Mouse (Mus musculus) skeletal muscle tissue, adult 2 months (tissue): ENCODE data around the gene Rwdd2b.
A peak's percentile ranks its signal among the peaks of the same experiment; 100 is the strongest.

ENCODE experiments used
- DNase-seq: peaks from one replicate; pipeline ENCODE4 v3.0.0-alpha.2; 2012; ENCODE audit warnings: low read depth, low spot score

Gene Rwdd2b

DNA sequence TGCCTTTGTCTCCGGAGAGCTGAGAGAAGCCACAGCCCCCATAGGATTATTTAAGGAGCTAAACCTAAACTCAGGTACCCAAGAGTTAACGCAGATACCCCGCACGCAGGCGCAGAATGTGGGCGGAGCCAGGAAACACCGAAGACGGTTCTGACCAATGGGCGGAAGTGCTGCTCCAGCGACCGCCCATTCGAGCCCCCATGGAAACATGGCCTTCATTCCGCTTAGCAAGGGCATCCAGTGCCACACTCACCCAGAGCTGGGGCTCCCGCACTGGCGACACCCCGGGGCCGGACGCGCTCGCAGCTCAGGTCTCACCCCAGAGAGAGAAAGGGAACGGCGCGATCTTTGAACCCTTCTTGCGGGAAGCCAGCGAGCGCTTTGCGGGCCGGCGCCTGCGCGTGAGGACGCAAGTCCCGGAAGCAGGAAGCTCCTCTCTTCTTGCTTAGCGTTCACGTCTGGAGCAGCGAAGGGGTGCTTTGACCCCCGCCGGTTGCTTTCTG lies at the start of gene Rwdd2b:
TSS of gene Rwdd2b (minus strand) at position 390 of the 503 bp plus-strand sequence.
- peak; percentile 88 for DNase-seq

DNA sequence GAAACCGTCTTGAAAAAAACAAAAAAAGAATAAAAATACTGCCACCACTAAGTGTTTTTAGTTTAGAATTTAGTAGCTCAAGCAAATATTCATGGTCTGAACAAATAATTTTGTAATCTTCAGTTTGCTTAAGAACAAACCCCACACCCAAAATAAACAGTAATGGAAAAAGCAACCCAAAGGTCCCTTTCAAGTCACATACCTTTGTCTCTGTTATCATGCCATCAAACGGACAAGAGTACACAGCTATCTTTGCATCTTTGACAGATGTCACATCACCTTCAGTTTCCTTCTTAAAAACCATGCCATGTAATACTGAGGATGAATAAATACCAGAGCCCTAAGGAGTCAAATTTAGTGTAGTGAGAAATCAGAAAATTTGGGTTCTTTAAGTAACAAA lies 48.2 kb upstream of the Rwdd2b start:
- DNase-seq = no peak

DNA sequence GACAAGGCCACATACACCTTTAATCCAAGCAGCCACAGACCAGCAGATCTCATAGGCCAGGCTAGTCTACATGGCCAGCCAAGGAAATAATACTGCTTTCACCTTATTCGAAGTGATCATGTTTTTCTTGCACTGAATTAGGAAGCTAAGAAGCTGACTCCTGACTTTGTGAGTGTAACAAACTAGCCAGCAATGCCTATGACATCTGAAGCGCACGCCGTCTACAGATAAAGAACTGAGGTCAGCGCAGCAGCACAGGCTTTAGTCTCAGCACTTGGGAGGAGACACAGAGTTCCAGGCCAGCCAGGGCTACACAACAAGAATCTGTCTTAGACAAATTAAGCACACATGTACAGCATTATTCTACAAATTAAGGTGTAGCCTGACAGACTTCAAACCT lies 46.4 kb upstream of the Rwdd2b start:
- no peak for DNase-seq

DNA sequence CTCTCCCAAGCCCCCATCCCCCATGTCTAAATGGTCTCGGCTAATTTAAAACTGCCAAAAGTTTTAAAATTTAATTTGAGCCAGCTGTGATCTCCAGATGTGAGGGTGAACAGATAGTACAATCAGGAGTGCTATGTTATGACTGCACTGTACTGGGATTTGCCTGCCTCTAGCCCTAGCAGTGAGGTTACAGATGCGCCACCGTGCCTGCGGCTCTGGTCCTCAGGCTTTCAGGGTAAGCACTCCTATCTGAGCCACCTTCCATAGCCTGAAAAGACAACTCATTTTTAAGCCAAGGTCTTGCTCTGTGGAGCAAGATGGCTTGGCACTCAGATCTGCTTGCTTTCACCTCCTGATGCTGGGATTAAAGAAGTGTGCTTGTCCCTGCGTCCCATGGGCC lies 44.0 kb upstream of the Rwdd2b start:
- DNase-seq = no peak

DNA sequence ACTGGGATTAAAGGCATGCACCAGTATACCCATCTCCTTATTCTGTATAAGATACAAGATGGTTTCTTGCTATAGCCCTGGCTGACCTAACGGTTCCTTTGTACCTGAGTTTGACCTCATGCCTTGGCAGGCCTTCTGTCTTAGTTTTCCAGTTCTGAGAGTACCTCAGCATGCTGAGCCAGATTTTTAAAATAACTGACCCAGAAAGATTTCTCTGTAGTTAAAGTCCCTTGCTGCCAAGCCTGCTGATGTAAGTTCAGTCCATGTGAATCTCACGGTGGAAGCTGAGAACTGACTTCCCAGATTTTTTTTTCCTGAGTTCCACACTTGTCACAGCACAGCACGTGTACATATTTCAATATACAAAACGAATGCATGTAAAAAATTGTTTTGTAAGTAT lies 30.2 kb upstream of the Rwdd2b start:
- DNase-seq = peak; percentile 21

DNA sequence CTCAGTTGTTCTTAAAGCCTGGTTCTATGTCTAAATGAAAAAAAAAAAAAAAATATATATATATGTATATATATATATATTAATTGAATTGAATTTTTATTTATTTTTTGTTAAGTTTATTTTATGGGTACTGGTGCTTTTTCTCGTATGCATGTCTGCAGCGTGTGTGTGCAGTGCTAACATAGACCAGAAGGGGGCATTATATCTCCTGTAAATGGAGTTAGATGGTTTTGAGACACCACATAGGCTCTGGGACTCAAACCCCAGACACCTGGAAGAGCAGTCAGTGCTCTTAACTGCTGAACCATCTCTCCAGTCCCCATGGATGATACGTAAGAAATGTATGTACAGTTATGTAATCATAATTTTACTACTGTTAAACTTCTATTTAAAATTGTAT lies 18.4 kb upstream of the Rwdd2b start:
- DNase-seq = no peak

DNA sequence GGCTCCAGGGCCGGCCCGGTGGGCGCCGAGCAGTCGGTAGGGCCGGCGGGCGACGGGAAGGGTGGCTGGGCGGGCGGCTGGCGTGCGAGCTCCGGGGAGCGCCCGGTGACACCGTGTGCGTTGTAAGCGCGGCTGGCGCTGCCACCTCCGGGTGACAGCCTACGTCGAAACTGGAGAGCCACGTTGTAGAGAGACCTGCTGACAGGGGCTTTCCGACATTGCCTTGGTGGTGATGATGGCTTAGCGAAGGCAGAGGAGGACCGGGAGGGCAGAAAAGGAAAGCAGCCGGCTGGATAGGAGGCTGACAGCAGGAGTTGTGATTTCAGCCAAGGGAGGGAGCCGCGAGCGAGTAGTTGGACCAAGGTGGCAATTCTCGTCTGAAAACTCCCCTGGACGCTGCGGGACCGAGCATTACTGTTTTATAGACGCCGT lies 14.8 kb upstream of the Rwdd2b start:
- DNase-seq = peak; percentile 19

DNA sequence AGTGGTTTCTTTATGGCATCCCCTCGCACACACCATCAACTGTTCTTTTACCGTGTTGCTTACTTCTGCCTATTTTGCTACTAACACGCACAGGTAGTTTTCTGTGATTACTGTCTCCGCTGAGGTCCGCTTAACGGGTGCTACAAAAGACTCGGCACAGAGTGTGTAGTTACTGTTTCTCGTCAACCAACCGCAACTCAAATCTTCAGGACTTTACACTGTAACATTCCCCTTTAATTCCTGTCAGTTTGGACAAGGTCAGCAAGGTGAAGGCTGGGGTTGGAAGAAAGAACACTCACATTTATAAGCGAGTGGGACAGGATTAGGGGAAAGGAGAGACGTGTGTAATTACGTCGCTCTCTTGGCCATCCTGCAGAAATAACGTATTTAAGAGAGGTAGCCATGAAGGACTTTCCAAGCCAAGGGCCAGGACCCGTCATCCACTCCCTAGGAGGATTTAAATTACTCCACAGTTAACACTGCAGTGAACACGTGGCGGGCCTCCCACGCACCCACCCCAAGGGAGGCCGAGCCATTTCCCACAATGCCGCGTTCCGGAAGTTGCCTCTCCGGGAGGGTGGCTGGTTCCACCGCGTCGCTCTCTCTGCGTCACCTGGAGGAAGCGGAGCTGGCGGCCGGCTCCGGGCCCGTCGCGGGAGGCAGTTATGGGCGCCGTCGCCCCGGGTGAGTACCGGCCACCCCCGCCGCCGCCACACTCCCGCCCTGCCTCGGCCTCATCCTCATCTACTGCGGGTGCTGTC lies 14.2 kb upstream of the Rwdd2b start, which contains the start of gene Usp16:
TSS of gene Usp16 (plus strand) at position 285 of the 761 bp plus-strand sequence.
- peak; percentile 87 for DNase-seq

DNA sequence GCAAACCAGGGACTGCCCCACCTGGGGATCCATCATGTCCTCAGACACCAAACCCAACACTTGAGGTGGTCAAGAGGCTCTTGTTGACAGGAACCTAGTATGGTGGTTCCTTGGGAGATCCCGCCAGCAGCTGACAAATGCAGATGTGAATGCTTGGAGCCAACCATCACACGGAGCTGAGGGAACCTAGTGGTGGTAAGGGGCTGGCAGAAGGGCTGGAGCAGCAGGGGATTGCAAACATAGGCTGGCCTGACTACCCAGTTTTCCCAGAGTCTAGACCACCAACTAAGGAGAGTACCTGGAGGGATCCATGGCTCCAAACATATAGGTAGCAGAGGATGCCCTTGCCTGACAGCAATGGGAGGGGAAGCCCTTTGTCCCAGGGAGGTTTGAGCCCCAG lies 12.9 kb upstream of the Rwdd2b start:
- DNase-seq = no peak

DNA sequence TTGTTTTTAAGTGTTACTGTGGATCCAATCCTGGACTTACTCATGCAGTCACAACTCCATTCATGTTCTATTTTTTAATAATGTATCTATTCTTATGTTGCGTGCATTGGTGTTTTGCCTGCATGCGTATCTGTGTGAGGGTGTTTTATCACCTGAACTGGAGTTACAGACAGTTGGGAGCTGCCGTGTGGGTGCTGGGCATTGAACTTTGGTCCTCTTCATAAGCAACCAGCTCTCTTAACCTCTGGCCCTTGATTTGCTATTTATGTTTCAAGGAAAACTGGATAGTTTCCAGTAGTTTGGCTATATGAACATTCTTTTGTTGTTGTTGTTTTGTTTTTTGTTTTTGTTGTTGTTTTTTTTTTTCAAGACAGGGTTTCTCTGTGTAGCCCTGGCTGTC lies 5.2 kb upstream of the Rwdd2b start:
- no peak for DNase-seq

DNA sequence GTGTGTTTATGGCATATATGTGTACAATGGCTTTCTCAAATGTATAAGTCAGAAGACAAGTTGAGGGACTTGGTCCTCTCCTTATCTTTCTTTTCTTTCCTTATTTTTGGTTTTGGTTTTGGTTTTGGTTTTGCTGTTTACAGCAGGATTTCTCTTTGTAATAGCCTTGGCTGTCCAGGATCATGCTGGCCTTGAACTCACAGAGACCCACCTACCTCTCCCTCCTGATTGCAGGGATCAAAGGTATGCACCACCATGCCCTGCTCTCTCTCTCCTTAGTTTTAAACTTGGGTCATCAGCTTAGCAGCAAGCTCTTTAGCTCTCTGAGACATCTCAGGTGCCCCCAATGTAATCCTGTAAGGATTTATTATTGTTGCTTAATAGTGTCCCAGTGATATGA lies 4.7 kb upstream of the Rwdd2b start:
- no peak for DNase-seq

DNA sequence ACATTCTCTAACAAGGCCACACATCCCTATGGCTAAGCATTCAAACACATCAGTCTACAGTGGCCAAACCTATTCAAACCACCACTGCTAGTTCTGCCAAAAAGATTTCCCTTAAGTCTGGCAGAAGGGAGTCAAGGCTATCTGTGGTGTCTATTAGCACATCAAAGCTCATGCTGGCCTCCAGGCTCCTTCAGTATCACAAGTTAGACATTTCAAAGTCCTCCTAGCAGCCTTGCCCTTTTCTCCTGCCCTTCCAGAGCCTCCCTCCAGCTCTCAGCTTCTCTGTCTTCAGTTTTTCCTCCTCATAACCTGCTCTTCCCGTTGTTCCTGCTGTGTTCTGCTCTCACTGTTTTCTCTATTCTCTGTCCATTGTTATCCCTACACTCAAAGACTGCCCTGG lies 3.7 kb upstream of the Rwdd2b start:
- no peak for DNase-seq

DNA sequence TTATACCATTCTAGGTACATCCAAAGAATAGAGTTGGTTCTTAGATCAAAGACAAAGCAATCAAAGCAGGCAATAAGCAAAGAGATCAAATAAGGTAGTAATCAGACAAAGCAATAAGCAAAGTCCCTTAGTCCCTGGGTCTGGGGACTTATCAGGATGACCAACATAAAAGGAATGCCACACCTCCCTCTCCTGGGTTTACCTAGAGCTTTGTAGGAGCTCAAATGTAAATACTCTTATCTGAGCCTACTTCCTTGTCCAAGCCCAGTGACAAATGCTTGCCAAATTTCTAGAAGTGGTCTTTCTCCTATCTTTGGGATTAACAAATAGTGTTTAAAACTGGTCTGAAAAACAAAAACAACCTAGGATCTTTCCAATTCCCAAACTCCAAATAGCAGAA lies 2.9 kb upstream of the Rwdd2b start:
- no peak for DNase-seq

DNA sequence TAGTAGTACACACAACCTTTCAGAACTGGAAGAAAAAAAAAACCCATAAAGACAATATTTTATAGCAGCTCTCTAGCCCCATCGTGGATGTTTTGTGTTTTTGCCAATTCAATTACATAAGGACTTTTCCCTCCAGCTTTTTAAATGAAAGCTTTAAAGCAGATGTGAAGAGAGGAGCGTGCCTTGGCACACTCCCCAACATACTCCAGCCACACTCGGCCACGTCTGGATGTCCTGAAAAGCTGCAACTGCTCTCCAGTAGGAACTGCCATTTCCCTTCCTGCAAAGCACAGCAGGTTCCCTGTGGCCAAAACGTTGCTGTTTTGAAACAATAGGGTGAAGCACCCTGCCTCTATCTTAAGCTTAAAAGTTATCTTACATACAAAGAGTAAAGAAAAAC lies 1.9 kb upstream of the Rwdd2b start:
- no peak for DNase-seq

DNA sequence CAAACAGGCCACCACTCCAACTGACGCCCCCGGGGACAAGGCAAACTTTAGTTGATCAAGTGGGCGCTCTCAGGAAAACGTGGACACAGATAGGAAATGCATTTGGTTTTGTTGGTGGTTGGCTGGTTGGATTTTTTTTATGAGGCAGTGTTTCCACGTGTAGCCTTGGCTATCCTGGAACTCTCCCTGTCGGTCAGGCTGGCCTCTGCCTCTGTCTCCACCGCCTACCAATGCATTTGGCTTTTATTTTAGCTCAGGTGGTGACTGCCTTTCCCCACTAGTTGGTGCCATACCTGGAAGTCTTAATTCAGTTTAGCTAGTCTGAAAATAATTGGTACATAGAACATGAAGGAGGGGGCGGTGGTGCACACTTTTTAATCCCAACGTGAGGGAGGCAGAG lies 716 bp upstream of the Rwdd2b start:
- DNase-seq = no peak

DNA sequence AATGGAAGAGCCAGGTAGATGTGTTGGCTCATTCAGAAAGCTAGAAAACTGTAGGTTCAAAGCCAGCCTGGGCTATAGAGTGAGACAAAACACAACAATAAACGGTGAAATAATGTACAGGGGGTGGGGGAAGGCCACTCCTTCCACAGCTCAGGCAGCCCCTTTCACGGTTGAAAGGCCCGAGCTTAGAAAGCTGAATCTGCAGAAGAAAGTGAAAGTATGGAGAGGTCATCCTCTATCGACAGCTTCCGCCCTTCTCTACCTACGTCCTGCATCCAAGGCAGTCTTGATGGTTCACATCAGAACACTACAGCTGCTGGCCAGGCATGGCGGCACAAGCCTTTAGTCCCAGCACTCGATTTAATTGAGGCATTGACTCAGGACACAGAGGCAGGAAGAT lies 1.7 kb downstream of the Rwdd2b start:
- DNase-seq = no peak

DNA sequence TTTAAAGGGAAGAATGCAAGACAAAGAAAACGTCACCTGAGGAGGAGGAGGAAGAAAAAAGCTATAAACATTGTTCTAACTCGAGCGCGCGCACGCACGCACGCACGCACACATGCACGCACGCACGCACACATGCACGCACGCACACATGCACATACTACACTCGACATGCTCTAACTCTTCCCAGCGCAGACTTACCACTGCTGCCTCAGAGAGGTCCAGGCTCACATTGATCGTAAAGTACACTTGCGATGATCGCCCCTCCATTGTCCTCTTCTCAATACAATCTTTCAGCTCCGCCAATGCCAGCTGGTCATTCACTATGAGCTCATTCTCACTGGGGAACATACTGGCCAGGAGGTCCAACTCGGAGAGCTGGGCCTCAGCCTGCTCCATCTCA lies 3.3 kb downstream of the Rwdd2b start:
- no peak for DNase-seq

DNA sequence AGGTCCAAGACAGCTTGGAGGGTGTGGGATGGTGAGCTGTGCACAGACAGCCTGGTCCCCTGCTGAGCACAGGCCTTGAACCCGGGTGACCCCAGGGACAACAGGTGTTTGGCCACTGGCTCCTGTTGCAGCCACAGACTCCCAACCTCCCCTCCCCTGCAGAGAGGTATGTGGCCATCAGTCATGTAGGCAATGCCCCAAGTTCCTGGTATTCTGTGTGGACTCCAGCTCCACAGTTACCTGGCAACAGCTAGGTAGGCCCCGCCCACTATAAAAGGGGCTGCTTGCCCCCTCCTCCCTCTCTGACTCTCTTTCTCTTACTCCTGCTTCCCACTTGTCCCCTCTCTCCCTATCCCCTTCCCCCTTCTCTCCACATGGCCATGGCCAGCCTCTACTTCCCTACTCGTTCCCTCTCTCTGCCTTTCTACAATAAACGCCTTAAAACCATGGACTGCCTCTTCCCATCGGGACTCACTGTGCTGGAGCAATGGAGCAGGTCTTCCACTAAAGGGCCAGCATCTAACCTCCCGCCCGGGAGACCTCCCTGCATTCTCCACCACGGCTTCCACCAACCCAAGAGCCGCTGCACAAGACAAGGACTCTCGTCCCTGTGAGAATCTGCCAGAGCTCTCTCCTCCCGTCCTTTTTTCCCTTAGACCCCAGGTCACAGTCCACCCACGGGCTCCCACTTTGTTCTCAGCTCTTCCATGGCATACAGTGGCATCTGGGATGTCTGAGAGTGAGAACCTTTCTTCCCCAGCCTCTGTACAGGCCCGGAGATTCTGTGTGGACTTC lies 4.8 kb downstream of the Rwdd2b start:
- DNase-seq = no peak

DNA sequence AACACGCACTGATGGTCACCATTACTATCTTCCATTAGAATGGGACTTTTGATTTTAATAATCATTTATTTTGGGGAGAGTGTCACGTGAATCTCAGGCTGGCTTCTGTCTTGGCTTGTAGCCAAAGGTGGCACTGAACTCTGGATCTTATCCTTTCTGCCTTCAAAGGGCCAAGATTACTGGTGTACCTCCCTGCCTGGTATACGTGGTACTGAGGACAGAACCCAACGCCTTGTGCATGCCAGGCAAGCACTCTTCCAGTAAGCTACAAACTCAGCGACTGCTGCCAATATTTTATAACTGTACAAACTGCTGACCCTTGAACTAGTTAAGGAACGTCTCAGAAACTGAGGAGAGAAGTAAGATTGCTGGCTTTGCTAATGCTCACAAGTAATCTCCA lies 5.4 kb downstream of the Rwdd2b start:
- no peak for DNase-seq

DNA sequence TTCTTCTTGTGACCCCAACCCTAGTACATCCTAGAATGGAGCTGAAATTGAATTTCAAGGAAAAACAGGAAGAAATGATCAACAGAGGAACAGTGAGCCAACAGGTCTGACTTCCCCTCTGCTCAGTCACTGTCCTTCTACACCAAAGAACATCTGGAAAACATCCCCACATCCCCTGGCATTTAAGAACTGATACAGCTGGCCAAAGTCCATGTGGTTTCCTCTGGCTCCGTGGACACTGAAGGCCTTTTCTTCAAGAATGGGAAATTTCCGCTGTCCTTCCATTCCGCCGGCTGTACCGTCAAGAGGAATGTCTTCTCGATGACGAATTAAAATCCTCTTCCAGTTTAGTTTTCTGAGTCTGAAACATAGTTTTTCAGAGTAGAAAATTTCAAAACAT lies 6.1 kb downstream of the Rwdd2b start:
- DNase-seq = no peak

DNA sequence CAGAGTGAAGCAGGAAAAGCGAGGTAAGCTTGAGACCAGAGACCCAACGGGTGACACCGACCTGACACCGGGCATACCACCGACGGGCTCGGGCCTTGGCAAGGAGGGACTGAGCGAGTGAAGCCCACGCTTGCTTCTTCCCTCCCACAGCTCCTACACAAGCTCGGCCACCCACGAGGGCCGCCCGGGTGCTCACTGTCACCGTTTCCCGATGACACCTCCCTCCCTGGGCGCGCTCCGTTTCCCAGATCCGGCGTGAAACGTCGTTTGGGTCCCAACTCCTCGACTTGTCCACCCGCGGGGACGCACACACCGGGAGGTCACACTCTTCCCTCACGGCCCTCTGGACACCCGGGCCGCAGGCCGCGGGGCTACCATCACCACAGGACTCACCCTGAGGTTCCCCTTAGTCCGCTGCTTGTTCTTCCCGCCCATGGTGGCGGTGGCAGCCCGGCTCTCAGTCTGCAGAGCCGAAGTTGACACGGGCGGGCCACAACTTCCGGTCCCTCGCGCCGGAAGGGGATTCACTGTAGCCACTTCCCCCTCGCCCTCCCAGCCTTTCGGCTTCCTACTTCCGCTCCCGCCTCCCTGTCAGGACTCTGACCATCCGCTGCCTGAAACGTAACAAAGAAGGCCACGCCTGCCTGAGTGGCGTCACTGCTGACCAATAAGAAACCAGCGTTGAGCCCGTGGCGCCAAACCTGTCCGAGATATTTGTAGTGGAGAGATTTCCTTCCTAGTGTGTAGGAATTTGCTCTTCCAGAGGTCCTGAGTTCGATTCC lies 8.1 kb downstream of the Rwdd2b start, which contains the start of gene Ltn1:
TSS of gene Ltn1 (minus strand) at position 580 of the 782 bp plus-strand sequence.
- peak; percentile 98 for DNase-seq

DNA sequence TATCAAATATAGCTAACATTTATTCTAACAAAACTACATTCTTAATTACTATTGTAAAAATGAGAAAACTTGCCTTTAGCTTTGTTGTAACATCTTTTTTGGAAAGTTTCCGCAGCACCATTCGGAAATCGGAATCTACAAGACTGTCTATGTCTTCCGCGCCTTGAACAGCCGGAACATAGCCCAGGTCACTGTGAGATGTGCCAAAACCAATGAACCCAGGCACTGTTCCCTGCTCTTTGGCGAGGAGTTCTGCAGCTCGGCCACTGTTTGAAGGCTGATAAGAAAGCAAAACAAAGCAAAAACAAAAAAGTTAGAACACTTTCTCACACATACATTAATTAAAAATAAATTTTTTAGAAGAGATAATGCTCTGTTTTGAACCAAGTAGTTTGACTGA lies 12.9 kb downstream of the Rwdd2b start:
- DNase-seq = no peak
